Mouse (Mus musculus): ENCODE results near the gene Zfp414. TPM values are rescaled to one million over a fixed set of nuclear protein-coding genes. Genes with fewer than 3 reads are reported as not detected.
"Not testable (repeated sequence)": the region's sequence is repeated elsewhere in the genome, so short reads cannot be mapped to it uniquely, and the experiment has no call there.

Zfp414 gene
- 10 to 100 TPM; 51.2 to 62.6 (median 52.6) TPM for total RNA-seq (2022)

DNA sequence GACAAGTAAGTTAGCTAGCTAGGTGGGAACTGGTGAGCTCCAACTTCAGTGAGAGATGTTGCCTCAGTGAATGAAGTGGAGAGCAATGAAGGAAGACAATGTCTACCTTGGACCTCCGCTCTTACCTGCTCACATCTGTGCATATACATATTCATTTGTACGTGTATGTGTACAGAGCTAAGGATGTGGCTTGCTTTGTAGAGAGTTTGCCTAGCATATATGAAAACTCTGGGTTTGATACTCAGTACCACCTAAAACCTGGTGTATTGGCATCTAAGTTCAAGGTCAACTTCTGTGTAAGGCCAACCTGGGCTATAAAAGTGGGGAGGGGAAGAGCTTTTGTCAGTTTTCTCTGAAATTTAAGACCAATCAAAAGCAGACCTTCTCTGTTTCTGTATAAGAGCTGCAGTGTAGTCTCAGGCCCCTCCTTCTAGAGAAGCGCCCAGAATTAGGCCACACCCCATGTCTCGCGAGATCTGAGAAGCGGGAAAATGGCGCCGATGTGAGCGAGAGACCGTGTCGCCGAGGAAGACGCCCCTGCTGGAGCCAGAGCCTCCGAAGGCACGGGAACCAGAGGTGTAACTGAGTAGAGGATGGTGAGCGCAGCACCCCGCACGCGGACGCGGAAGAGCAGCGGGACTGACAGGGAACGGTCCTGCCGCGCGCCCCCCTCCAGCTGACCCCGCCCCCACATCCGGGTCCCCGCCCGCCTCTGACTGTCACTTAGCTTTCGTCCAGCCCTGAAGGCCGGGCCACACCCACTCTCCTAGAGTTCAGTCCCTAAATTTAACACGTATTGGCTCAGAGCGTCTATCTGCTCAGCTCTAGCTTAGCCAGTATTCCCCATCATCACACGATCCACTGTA lies at the start of gene Zfp414:
Gene Zfp414 (plus strand): TSS at position 470 of the 866 bp plus-strand sequence.
- DNase-seq (ENCODE audit: low spot score in 2 of 2), result peak; percentile 84 to 88

- no peak for DNase-seq (ENCODE audit: low spot score in 2 of 2)
Measured at GRCm38 (mm10) chr17:33584061-33584460, 44.8 kb upstream of the Zfp414 start.

GRCm38 (mm10) chr17:33586011-33586410 lies 42.9 kb upstream of the Zfp414 start:
- DNase-seq (ENCODE audit: low spot score in 2 of 2), result no peak

DNA sequence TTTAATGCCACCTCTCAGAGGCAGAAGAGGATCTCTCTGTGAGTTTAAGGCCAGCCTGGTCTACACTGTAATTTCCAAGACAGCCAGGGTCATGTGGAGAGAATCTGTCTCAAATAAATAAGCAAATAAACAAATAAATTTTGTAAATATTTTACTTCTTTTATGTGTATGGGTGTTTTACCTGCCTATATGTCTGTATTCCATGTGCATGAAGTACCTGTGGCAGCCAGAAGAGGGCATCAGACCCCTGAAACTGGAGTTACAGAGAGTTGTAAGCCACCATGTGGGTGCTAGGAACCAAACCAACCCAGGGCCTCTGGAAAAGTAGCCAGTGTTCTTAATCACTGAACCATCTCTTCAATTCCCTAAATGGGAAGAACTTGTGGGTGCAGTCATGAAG lies 31.6 kb upstream of the Zfp414 start:
- no peak for DNase-seq (ENCODE audit: low spot score in 2 of 2)

GRCm38 (mm10) chr17:33598506-33598905 lies 30.4 kb upstream of the Zfp414 start:
- no peak for DNase-seq (ENCODE audit: low spot score in 2 of 2)

DNA sequence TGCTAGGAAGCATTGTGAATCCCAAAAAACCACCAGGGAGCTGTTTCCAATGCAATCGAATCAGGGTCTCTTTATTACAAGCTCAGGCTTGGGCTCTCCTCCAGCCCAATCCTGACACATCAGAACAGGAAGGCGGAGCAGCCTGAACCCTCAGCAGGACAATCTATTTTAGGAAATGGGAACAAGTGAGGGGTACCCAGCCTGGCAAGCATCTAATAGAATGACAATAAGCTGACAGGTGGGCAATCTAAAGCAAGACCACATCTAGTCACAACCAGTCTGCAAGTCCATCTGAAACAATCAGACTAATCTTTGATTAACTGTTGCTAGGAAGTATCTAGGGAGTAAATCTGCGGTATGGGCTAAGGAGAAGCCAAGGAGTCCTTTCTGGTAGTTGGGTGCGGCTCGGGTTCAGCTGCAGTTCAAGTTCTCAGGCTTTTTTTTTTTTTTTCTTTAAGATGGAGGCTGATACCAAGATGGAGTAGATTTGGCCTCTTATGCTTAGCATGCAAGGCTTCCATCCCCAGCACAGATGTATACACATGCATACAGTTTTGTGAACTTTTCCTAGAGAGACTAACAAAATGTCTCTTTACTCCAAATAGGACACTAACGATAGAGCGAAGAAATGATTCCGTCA lies 28.9 kb upstream of the Zfp414 start:
- no peak for DNase-seq (ENCODE audit: low spot score in 2 of 2)

DNA sequence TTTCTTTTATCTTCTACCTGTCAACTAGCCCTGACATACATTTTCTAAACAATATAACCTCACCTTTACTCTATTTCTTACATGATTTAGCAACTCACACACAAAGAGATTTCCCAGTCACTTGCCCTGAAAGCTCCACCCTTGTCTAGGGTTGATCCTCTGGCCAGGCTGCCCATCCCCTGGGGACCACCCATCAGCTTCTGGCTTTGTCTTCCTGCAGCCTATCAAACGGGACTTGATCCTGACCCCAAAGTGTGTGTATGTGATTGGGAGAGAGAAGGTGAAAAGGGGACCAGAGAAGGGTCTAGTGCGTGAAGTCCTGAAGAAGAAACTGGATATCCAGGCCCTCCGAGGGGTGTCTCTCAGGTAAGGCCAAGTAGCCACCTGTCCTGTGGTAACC lies 28.1 kb upstream of the Zfp414 start:
- DNase-seq (ENCODE audit: low spot score in 2 of 2), result no peak

- DNase-seq (ENCODE audit: low spot score in 2 of 2), result no peak
Measured at GRCm38 (mm10) chr17:33601947-33602346, 26.9 kb upstream of the Zfp414 start.

DNA sequence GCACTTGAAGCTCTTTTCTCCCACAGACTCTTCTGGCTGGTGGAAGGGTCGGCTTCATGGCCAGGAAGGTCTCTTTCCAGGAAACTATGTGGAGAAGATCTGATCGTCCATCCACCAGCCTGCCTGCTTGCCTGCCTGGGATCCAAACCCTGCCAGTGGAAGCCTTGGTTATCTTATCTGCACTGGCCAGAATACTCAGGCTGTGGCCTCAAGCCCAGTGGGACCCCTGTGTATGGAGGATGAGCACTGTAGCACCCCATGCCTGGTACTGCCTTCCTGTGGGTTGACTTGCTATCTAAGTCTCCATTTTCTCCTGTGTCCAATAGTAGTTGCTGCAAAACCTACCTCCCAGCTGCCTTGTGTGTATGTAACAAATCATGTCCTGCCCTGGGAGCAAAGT lies 21.6 kb upstream of the Zfp414 start:
- DNase-seq (ENCODE audit: low spot score in 2 of 2), result no peak

DNA sequence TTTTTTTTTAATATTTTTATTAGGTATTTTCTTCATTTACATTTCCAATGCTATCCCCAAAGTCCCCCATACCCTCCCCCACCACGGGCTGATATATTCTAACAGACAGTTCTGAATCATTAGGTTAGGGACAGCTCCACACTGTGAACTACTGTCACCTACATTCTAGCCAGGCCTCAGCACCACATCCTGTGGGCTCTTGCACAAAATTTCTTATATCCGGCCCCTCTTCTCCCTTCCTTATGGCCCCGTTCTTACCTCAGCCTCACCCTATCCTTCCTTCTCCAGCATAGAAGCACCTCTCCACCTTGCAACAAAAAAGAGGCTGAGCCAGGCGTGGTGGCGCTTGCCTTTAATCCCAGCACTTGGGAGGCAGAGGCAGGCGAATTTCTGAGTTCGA lies 18.3 kb upstream of the Zfp414 start:
- DNase-seq (ENCODE audit: low spot score in 2 of 2), result no peak

- DNase-seq (ENCODE audit: low spot score in 2 of 2), result not testable (repeated sequence)
Measured at GRCm38 (mm10) chr17:33613726-33614125, 15.2 kb upstream of the Zfp414 start.

- DNase-seq (ENCODE audit: low spot score in 2 of 2), result no peak
Measured at GRCm38 (mm10) chr17:33627281-33627680, 1.6 kb upstream of the Zfp414 start.

DNA sequence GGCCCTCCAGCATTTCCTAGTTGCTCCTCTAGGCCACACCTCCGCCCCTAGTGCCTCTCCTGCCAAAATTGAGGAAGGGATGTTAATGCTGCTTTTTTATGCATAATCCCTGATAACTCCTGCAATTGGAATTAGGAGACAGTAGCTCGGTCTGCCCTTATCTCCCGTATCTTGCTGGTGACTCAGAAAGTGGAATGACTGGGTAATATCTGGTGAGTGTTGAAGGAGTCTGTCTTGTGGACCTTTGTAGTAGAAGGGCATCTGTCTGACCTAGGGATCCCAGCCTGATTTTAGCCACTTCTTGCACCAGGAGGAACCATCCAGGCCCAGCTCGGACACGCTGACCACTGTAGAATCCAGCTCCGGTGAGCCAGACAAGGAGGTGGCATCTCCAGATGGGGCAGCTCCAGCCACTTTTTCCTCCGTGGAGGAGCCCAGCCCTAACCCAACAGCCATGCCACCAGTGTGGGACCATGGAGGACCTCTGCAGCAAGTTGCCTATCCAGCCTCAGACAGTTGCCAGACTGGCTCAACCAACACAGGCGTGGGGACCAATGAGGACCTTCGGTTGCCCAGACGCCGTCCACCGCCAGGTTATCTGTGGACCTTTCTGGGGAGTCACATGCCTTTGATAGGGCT lies 716 bp downstream of the Zfp414 start:
- no peak for DNase-seq (ENCODE audit: low spot score in 2 of 2)

DNA sequence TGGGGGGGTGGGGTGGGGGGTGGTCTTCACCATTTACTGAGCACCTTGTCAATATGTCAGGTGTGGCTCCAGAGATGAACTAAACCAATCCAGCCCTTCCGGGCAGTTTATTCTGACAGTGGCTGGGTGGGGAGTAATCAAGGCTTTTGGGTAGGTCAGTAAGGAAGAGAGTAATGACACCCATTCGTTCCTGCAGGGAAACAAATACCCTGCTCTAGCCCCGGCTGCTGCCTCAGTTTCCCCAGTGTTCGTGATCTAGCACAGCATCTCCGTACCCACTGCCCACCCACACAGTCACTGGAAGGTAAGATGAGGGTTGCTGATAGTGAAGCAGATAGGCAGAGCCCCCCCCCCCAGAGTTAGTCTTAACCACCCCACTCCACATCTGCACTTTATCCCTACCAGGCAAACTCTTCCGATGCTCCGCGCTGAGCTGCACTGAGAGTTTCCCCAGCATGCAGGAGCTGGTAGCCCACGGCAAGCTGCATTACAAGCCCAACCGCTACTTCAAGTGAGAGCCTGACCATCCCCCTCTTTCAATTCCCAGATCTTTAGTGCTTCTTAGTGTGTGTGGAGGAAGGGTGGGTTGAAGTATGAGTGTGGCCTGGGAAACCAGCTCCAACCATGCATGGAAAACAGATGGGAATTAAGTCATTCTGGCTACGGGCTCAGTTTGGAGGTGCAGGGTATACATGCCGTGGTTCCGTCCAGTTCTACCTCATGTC lies 1.4 kb downstream of the Zfp414 start:
- DNase-seq (ENCODE audit: low spot score in 2 of 2), result no peak

DNA sequence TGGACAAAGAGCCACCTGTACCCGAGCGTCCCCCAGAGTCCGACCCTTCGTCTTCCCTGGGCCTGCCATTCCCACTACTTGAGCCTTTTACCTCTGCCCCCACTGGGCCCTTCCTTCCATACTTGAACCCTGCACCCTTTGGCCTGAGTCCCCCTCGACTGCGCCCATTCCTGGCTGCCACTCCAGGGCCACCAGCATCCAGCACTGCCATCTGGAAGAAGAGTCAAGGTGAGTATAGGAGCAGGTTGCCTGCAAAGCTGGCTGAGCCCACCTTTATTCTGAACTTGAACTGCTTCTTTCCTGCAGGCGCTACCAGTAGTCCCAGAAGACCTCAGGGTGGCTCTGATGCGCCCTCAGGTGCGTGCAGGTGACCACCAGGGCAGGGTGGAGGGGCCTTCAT lies 2.3 kb downstream of the Zfp414 start:
- no peak for DNase-seq (ENCODE audit: low spot score in 2 of 2)

GRCm38 (mm10) chr17:33631796-33632195 lies 2.9 kb downstream of the Zfp414 start:
- DNase-seq (ENCODE audit: low spot score in 2 of 2), result no peak

GRCm38 (mm10) chr17:33637038-33637437 lies 8.1 kb downstream of the Zfp414 start:
- DNase-seq (ENCODE audit: low spot score in 2 of 2), result peak in 1 of 2 experiments; percentile 5

DNA sequence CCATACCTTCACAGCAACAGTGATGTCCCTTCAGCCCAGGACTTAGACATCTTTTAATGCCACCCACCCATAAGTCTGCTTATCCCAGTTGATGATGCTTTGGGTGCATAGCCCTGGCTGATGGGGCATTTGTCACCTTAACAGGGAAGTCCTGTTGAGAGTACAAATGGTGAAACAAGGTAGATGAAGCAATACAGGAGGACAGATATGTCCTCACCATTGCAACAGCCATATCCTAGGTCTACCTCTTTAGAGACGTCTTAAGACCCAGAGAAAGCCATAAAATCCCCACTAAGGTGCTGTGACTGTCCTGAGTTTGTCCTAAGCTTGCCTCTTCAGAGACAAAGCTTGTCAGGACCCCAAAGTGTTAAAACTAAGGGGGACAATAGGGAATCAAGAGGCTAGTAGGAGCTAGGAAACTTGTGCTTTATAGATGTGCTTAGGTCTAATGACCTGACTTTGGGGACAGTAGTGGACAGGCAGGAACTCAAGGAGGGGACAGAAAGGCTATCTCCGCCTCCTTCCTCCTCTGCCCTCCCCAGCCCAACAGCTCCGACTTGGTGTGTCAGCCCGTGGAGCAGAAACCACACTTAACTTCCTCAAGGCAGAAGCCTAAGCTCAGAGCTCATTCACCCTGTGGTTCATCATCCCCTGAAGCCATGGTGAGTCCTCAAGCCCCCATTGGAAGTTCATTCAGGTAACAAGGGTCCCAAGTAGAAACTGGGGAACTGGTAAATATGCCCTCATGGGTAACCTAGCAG lies 8.8 kb downstream of the Zfp414 start, which contains the start of gene Pram1:
Gene Pram1 (plus strand): TSS at position 541 of the 761 bp plus-strand sequence.
- DNase-seq (ENCODE audit: low spot score in 2 of 2), result peak in 1 of 2 experiments; percentile 2

DNA sequence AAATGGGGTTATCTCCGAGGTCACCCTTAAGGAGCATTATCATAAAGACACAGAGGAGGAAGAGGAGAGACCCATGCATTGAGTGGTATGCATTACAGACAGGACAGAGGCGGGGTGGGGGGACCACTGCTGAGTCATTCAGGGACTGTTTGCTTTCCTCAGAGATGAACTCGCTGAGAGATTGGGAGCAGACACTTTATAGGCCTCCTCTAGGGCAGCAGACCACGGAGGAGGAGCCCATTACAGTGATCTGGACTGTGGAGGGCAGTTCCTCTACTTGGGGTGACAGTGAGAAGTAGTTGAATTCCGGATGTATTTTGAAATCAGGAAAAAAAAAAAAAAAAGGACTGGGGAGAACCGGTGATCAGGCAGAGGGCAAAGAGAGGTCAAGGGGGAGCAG lies 10.9 kb downstream of the Zfp414 start:
- no peak for DNase-seq (ENCODE audit: low spot score in 2 of 2)

GRCm38 (mm10) chr17:33644068-33644467 lies 15.2 kb downstream of the Zfp414 start:
- DNase-seq (ENCODE audit: low spot score in 2 of 2), result peak in 1 of 2 experiments; percentile 1

- no peak for DNase-seq (ENCODE audit: low spot score in 2 of 2)
Measured at GRCm38 (mm10) chr17:33645073-33645472, 16.2 kb downstream of the Zfp414 start.

Data from layer of hippocampus, adult 8-10 months (tissue).